Mouse (Mus musculus): ENCODE results near the gene Mthfsd. TPM values are rescaled to one million over a fixed set of nuclear protein-coding genes. Genes with fewer than 3 reads are reported as not detected.
A peak's percentile ranks its signal among the peaks of the same experiment; 100 is the strongest.

Mthfsd gene
- polyA plus RNA-seq, 1 experiment: 38.9 TPM

DNA sequence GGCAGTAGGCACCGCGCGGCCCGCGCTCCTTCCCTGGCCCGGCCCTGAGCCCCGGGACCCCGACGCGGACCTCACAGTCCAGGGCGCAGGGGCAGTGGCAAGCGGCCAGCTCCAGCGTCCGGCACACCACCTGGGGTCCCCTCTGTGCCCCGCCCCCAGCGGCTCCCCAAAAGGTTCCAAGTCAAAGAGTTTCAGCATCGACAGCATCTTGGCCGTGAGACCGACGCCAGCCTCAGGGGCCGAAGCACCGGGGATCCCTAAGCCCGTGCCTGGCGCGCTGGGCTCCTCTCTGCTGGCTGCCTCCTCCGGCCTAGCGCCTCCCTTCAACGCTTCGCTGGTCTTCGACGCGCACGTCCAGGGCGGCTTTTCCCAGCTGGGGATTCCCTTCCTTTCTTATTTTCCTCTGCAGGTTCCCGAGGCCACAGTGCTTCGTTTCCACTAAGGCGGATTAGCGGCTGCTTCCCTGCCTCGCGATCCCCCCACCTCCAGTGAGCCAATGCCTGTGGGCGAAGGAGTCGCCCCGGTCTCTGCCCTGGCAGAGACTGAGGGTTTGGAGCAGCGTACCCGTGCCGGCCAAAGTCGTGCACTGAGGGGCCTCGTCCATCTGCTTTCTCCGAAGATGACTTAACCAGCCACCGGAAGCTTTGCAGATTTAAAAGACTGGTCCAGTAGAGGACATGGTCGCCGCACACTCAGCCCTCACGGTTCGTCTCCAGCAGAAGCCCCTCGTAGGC is 20.5 kb upstream of the Mthfsd start:
- Histone ChIP-seq H3K4me1 (ENCODE audit: control insufficient read depth, insufficient read depth, low read length) (peaks cover 2% of the 10 kb centered on the region), H3K4me3 (ENCODE audit: low read depth, low read length) (peak overlapping the region; percentile 31), H3K9me3 (replicated peaks; ENCODE audit: control insufficient read depth, insufficient read depth, low read length, poor library complexity, severe bottlenecking) (no peaks in the 10 kb centered on the region), H3K36me3 (ENCODE audit: control insufficient read depth, insufficient read depth, low read length, poor library complexity, severe bottlenecking) (no peaks in the 10 kb centered on the region), H3K27ac (ENCODE audit: insufficient read depth, low read length) (no peak overlapping the region), H3K9ac (ENCODE audit: low read depth, poor library complexity, severe bottlenecking) (peak overlapping the region; percentile 16; the same call in 1 of the 2 replicates), H3K27me3 (ENCODE audit: control insufficient read depth, insufficient read depth, low read length, poor library complexity, severe bottlenecking) (peaks cover 24% of the 10 kb centered on the region)
- TF ChIP-seq CTCF (IDR thresholded peaks at IDR 0.05; ENCODE audit: low read depth, low read length): no peak
- TF ChIP-seq EP300 (IDR thresholded peaks at IDR 0.05; ENCODE audit: insufficient read depth, low read depth, low read length): no peak
- TF ChIP-seq POLR2A (IDR thresholded peaks at IDR 0.05; ENCODE audit: insufficient read depth, low read length): no peak

DNA sequence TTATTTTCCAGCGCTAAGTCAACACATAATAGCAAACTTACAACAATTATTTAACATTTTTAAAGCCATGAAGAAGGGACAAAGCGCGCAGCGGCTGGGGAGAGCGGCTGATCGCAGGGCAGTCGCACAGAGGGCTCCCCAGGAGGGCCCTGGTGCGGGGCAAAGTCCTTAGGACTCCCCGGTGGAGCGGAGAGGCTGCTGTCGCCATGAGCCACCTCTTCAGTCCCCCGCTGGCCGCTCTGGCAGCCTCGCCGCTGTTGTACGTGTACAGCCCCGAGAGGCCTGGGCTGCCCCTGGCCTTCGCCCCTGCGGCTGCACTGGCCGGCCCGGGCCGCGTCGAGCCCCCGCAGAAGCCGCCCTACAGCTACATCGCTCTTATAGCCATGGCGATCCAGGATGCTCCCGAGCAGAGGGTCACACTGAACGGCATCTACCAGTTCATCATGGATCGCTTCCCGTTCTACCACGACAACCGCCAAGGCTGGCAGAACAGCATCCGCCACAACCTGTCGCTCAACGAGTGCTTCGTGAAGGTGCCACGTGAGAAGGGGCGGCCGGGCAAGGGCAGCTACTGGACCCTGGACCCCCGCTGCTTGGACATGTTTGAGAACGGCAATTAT is 19.7 kb upstream of the Mthfsd start, which contains the start of gene Foxl1:
TSS of gene Foxl1 (plus strand) at position 185 of the 620 bp plus-strand sequence.
- TF ChIP-seq CTCF (IDR thresholded peaks at IDR 0.05; ENCODE audit: low read depth, low read length) (no peak), EP300 (IDR thresholded peaks at IDR 0.05; ENCODE audit: insufficient read depth, low read depth, low read length) (no peak), POLR2A (IDR thresholded peaks at IDR 0.05; ENCODE audit: insufficient read depth, low read length) (no peak)
- peaks cover 26% of the 10 kb centered on the region for H3K27me3 ChIP-seq (ENCODE audit: control insufficient read depth, insufficient read depth, low read length, poor library complexity, severe bottlenecking)
- peaks cover 2% of the 10 kb centered on the region for H3K4me1 ChIP-seq (ENCODE audit: control insufficient read depth, insufficient read depth, low read length)
- peak within 1 kb of the TSS; percentile 16; the same call in 1 of the 2 replicates for H3K9ac ChIP-seq (ENCODE audit: low read depth, poor library complexity, severe bottlenecking)
- H3K4me3 ChIP-seq (ENCODE audit: low read depth, low read length): peak within 1 kb of the TSS; percentile 31
- peaks cover 3% of the 10 kb centered on the region; the same call in 1 of the 2 replicates for H3K9me3 ChIP-seq (replicated peaks; ENCODE audit: control insufficient read depth, insufficient read depth, low read length, poor library complexity, severe bottlenecking)
- H3K36me3 ChIP-seq (ENCODE audit: control insufficient read depth, insufficient read depth, low read length, poor library complexity, severe bottlenecking): no peaks in the 10 kb centered on the region
- H3K27ac ChIP-seq (ENCODE audit: insufficient read depth, low read length): no peak within 1 kb of the TSS

DNA sequence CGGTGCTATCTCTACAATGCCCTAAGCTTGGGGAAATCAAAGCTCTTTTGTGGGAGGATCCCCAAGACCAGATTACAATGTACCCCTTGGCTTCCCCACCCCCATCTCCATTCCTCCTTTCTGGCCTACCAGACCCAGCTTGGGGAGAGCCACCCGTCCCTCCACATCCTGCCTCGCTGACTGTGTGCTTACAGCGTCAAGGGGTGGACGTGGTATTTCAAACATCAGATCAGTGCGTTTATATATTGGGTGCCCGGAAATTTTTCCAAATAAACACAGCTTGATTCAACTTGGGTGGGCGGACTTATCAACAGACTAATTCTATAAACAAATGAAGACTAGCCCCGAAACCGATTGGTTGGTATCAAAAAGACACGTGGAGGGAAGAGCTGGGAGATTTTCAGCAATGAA is 19.1 kb upstream of the Mthfsd start:
- Histone ChIP-seq H3K27me3 (ENCODE audit: control insufficient read depth, insufficient read depth, low read length, poor library complexity, severe bottlenecking) (peaks cover 26% of the 10 kb centered on the region), H3K27ac (ENCODE audit: insufficient read depth, low read length) (no peak overlapping the region), H3K4me1 (ENCODE audit: control insufficient read depth, insufficient read depth, low read length) (peaks cover 2% of the 10 kb centered on the region), H3K4me3 (ENCODE audit: low read depth, low read length) (no peak overlapping the region), H3K9me3 (replicated peaks; ENCODE audit: control insufficient read depth, insufficient read depth, low read length, poor library complexity, severe bottlenecking) (peaks cover 6% of the 10 kb centered on the region; the same call in 1 of the 2 replicates), H3K9ac (ENCODE audit: low read depth, poor library complexity, severe bottlenecking) (no peak overlapping the region), H3K36me3 (ENCODE audit: control insufficient read depth, insufficient read depth, low read length, poor library complexity, severe bottlenecking) (no peaks in the 10 kb centered on the region)
- TF ChIP-seq CTCF (IDR thresholded peaks at IDR 0.05; ENCODE audit: low read depth, low read length) (no peak), POLR2A (IDR thresholded peaks at IDR 0.05; ENCODE audit: insufficient read depth, low read length) (no peak), EP300 (IDR thresholded peaks at IDR 0.05; ENCODE audit: insufficient read depth, low read depth, low read length) (no peak)

DNA sequence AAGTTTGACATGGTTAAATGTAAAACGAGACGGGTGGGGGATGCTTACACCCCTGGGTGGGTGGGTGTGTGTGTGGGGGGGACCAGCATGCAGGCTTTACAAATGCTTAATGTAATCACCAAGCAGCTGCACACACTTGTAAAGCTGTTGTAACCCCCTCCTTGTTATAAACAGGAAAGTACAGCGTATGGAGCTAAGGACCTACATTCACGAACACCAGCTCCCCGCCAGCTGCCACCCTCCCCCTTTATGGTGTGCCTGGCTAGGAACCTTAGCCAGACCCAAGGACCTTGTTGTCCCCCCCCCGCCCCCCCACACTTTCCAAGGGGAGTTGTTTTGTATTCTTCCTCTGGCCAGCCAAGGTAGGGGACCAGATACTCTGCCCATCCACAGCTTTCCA is 18.5 kb upstream of the Mthfsd start:
- no peaks in the 10 kb centered on the region for H3K36me3 ChIP-seq (ENCODE audit: control insufficient read depth, insufficient read depth, low read length, poor library complexity, severe bottlenecking)
- peaks cover 26% of the 10 kb centered on the region for H3K27me3 ChIP-seq (ENCODE audit: control insufficient read depth, insufficient read depth, low read length, poor library complexity, severe bottlenecking)
- H3K27ac ChIP-seq (ENCODE audit: insufficient read depth, low read length): no peak overlapping the region
- no peak overlapping the region for H3K4me3 ChIP-seq (ENCODE audit: low read depth, low read length)
- H3K4me1 ChIP-seq (ENCODE audit: control insufficient read depth, insufficient read depth, low read length): peaks cover 2% of the 10 kb centered on the region
- no peak for TF ChIP-seq CTCF (IDR thresholded peaks at IDR 0.05; ENCODE audit: low read depth, low read length)
- no peak for TF ChIP-seq POLR2A (IDR thresholded peaks at IDR 0.05; ENCODE audit: insufficient read depth, low read length)
- no peak for TF ChIP-seq EP300 (IDR thresholded peaks at IDR 0.05; ENCODE audit: insufficient read depth, low read depth, low read length)
- H3K9ac ChIP-seq (ENCODE audit: low read depth, poor library complexity, severe bottlenecking): no peak overlapping the region
- peaks cover 6% of the 10 kb centered on the region; the same call in 1 of the 2 replicates for H3K9me3 ChIP-seq (replicated peaks; ENCODE audit: control insufficient read depth, insufficient read depth, low read length, poor library complexity, severe bottlenecking)

DNA sequence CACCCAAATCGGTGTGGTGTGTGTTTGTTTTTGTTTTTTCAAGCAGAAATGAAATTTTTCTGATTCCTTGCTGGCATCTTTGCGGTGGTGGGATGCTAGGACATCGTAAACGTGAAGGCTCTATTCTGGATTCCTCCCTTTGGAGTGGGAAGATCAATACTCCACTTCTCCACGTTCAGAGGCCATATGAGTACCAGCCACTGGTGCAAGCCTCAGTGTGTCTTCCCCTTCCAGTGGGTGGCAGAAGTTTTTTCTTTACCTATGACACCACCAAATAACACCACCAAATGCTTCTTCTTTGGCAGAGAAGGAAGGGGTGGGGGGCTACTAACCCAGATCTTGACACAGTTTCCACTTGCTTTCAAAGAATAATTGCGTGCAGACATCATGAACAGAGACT is 18.0 kb upstream of the Mthfsd start:
- Histone ChIP-seq H3K9me3 (replicated peaks; ENCODE audit: control insufficient read depth, insufficient read depth, low read length, poor library complexity, severe bottlenecking) (peaks cover 6% of the 10 kb centered on the region; the same call in 1 of the 2 replicates), H3K27ac (ENCODE audit: insufficient read depth, low read length) (no peak overlapping the region), H3K27me3 (ENCODE audit: control insufficient read depth, insufficient read depth, low read length, poor library complexity, severe bottlenecking) (peaks cover 27% of the 10 kb centered on the region), H3K9ac (ENCODE audit: low read depth, poor library complexity, severe bottlenecking) (no peak overlapping the region), H3K4me3 (ENCODE audit: low read depth, low read length) (no peak overlapping the region), H3K36me3 (ENCODE audit: control insufficient read depth, insufficient read depth, low read length, poor library complexity, severe bottlenecking) (no peaks in the 10 kb centered on the region), H3K4me1 (ENCODE audit: control insufficient read depth, insufficient read depth, low read length) (peaks cover 2% of the 10 kb centered on the region)
- TF ChIP-seq CTCF (IDR thresholded peaks at IDR 0.05; ENCODE audit: low read depth, low read length) (no peak), EP300 (IDR thresholded peaks at IDR 0.05; ENCODE audit: insufficient read depth, low read depth, low read length) (no peak), POLR2A (IDR thresholded peaks at IDR 0.05; ENCODE audit: insufficient read depth, low read length) (no peak)
